ENCODE assay signal across 24 mouse cellular contexts in genomic region chr5:14885291-14885690, GRCm38 (mm10). TPM values are rescaled to one million over a fixed set of nuclear protein-coding genes. Genes with fewer than 3 reads are reported as not detected.
DNase-seq lines count a peak whose midpoint lies in the region; ATAC-seq and TF ChIP-seq lines count a peak whose summit lies in the region.
"Not testable (repeated sequence)": the region's sequence is repeated elsewhere in the genome, so short reads cannot be mapped to it uniquely, and the experiment has no call there.
"Had no signal": no experiment of that assay in that cellular context is flagged by ENCODE, and none has a peak within 500 bp of the region (broad histone marks: within the 10 kb centered on the region; RNA-seq: fewer than 3 reads in every experiment).

No protein-coding gene starts in this region.

- not testable (repeated sequence) for H3K4me2 ChIP-seq in heart, embryonic 13.5 days; heart, embryonic 16.5 days (ENCODE audit: low read depth, low read length); lung, embryonic 15.5 days; lung, postnatal 0 days (replicated peaks; ENCODE audit: low read depth, low read length); midbrain, postnatal 0 days (ENCODE audit: low read depth, low read length, poor library complexity, severe bottlenecking)

- not testable (repeated sequence) for H3K9me3 ChIP-seq in heart, embryonic 13.5 days; heart, embryonic 16.5 days (replicated peaks; ENCODE audit: control insufficient read depth, low read length); lung, embryonic 15.5 days; lung, postnatal 0 days (ENCODE audit: low read length); midbrain, postnatal 0 days (ENCODE audit: low read length)

- not testable (repeated sequence) for H3K36me3 ChIP-seq in heart, embryonic 13.5 days; heart, embryonic 16.5 days (ENCODE audit: control insufficient read depth, insufficient read depth); lung, embryonic 15.5 days; lung, postnatal 0 days (ENCODE audit: insufficient read depth, low read length); midbrain, postnatal 0 days (ENCODE audit: insufficient read depth, low read length)

- not testable (repeated sequence) for H3K4me1 ChIP-seq in heart, embryonic 13.5 days; heart, embryonic 16.5 days (ENCODE audit: control insufficient read depth, insufficient read depth, low read length); lung, embryonic 15.5 days; lung, postnatal 0 days (ENCODE audit: insufficient read depth, low read depth, low read length); midbrain, postnatal 0 days (ENCODE audit: insufficient read depth, low read length)

- peak; percentile 35; the same call in 1 of the 2 replicates for ATAC-seq in heart, embryonic 13.5 days (ENCODE audit: extremely low read depth, insufficient number of reproducible peaks, low FRiP score, low TSS enrichment)
- peak; percentile 52 for ATAC-seq in heart, embryonic 16.5 days (replicated peaks; ENCODE audit: extremely low read depth, insufficient read depth, low FRiP score)
- ATAC-seq in lung, embryonic 15.5 days (ENCODE audit: borderline replicate concordance, extremely low read depth, low FRiP score, low TSS enrichment), result peak; percentile 79; the same call in 1 of the 2 replicates
- ATAC-seq in lung, postnatal 0 days, result peak; percentile 28; the same call in 1 of the 2 replicates
- ATAC-seq in midbrain, postnatal 0 days (ENCODE audit: low FRiP score), result 0 out of 2 replicates have a peak, but pooled peaks have one; percentile 20

- not testable (repeated sequence) for TF ChIP-seq EP300 in lung, postnatal 0 days (IDR thresholded peaks at IDR 0.05)

- not testable (repeated sequence) for TF ChIP-seq CTCF in lung, postnatal 0 days (IDR thresholded peaks at IDR 0.05); midbrain, postnatal 0 days (IDR thresholded peaks at IDR 0.05)

- not testable (repeated sequence) for H3K27me3 ChIP-seq in heart, embryonic 13.5 days (replicated peaks); heart, embryonic 16.5 days (ENCODE audit: control insufficient read depth, insufficient read depth, low read length); lung, embryonic 15.5 days; lung, postnatal 0 days (replicated peaks; ENCODE audit: insufficient read depth, low read length); midbrain, postnatal 0 days (ENCODE audit: insufficient read depth, low read length)

- intact Hi-C loops in heart, postnatal 10 days (cut with DNase I), result not testable (repeated sequence)

- H3K27ac ChIP-seq in heart, embryonic 13.5 days (replicated peaks), result 0 out of 2 replicates have a peak overlapping the region, but pooled peaks have one; percentile 16
- H3K27ac ChIP-seq in heart, embryonic 16.5 days (ENCODE audit: low read length); lung, embryonic 15.5 days; lung, postnatal 0 days (ENCODE audit: low read length); midbrain, postnatal 0 days (ENCODE audit: low read depth, low read length): not testable (repeated sequence)

- WGBS in heart, embryonic 13.5 days, result 34% methylated on average over 2 of the region's 2 CpGs
- WGBS in heart, embryonic 16.5 days, result 65% methylated on average over 2 of the region's 2 CpGs
- 20% methylated on average over 2 of the region's 2 CpGs for WGBS in lung, embryonic 15.5 days
- WGBS in lung, postnatal 0 days, result 50% methylated on average over 2 of the region's 2 CpGs
- 52% methylated on average over 2 of the region's 2 CpGs for WGBS in midbrain, postnatal 0 days

- peak; percentile 11 to 20 for DNase-seq in heart, postnatal 10 days
- peak; percentile 13 for DNase-seq in lung, postnatal 0 days (ENCODE audit: low spot score)
- peak; percentile 17 for DNase-seq in lung, postnatal 14 days
- peak; percentile 26 for DNase-seq in lung, postnatal 36 days
- DNase-seq in midbrain, postnatal 0 days (ENCODE audit: low spot score), result not testable (repeated sequence)

- not testable (repeated sequence) for H3K9ac ChIP-seq in heart, embryonic 13.5 days; heart, embryonic 16.5 days (ENCODE audit: low read length); lung, embryonic 15.5 days; lung, postnatal 0 days (replicated peaks; ENCODE audit: low read depth); midbrain, postnatal 0 days (replicated peaks; ENCODE audit: low read length, poor library complexity, severe bottlenecking)

- not testable (repeated sequence) for H3K4me3 ChIP-seq in heart, embryonic 13.5 days; heart, embryonic 16.5 days (ENCODE audit: low read length); lung, embryonic 15.5 days; lung, postnatal 0 days (ENCODE audit: low read depth, low read length); midbrain, postnatal 0 days (ENCODE audit: low read depth, low read length)

RNA-seq across cellular contexts. Expression of gene Gm9758, which starts 29.4 kb away (rescaled TPM):
- not detected in 2 replicates for polyA plus RNA-seq in heart, embryonic 13.5 days (2015; fragmentation: Nextera tagmentation; extraction: Ambion mirVana)
- polyA plus RNA-seq in heart, embryonic 16.5 days (2015; fragmentation: Nextera tagmentation; extraction: Ambion mirVana), result not detected in 2 replicates
- not detected for total RNA-seq in heart, postnatal 10 days (2021)
- polyA plus RNA-seq in lung, embryonic 15.5 days (2015; fragmentation: Nextera tagmentation; extraction: Ambion mirVana), result not detected in 2 replicates
- polyA plus RNA-seq in lung, postnatal 0 days (2015; fragmentation: Nextera tagmentation; extraction: Ambion mirVana), result not detected in 2 replicates
- total RNA-seq in midbrain, postnatal 0 days (2014; rRNA removed), result not detected in 2 replicates
- not detected in 2 replicates for polyA plus RNA-seq in midbrain, postnatal 0 days (2015; fragmentation: Nextera tagmentation; extraction: Ambion mirVana)
- total RNA-seq: adrenal gland, adult 18-20 months; adrenal gland, adult 8-10 months; adrenal gland, postnatal 14 days; adrenal gland, postnatal 36 days; CH12.LX; G1E had no signal
- polyA plus RNA-seq: activated CD4-positive, CD25-positive, alpha-beta regulatory T cell, adult 4 months; CD4-positive, CD25-positive, alpha-beta regulatory T cell, adult 4 months; cerebellum, adult 2 months; cortical plate, adult 2 months; embryonic facial prominence, embryonic 10.5 days; embryonic facial prominence, embryonic 12.5 days; embryonic facial prominence, embryonic 14.5 days; forebrain, embryonic 11.5 days; forebrain, embryonic 13.5 days; G1E; Patski had no signal

RNA-seq across cellular contexts. Expression of gene Speer4e, which starts 52.9 kb away (rescaled TPM):
- polyA plus RNA-seq in heart, embryonic 13.5 days (2015; fragmentation: Nextera tagmentation; extraction: Ambion mirVana), result not detected in 2 replicates
- polyA plus RNA-seq in heart, embryonic 16.5 days (2015; fragmentation: Nextera tagmentation; extraction: Ambion mirVana), result not detected in 2 replicates
- total RNA-seq in heart, postnatal 10 days (2021), result not detected
- not detected in 2 replicates for polyA plus RNA-seq in lung, embryonic 15.5 days (2015; fragmentation: Nextera tagmentation; extraction: Ambion mirVana)
- not detected in 2 replicates for polyA plus RNA-seq in lung, postnatal 0 days (2015; fragmentation: Nextera tagmentation; extraction: Ambion mirVana)
- not detected in 2 replicates for total RNA-seq in midbrain, postnatal 0 days (2014; rRNA removed)
- polyA plus RNA-seq in midbrain, postnatal 0 days (2015; fragmentation: Nextera tagmentation; extraction: Ambion mirVana), result not detected in 2 replicates
- total RNA-seq: adrenal gland, adult 18-20 months; adrenal gland, adult 8-10 months; adrenal gland, postnatal 14 days; adrenal gland, postnatal 36 days; CH12.LX had no signal
- polyA plus RNA-seq: activated CD4-positive, CD25-positive, alpha-beta regulatory T cell, adult 4 months; CD4-positive, CD25-positive, alpha-beta regulatory T cell, adult 4 months; cerebellum, adult 2 months; cortical plate, adult 2 months; embryonic facial prominence, embryonic 10.5 days; embryonic facial prominence, embryonic 12.5 days; embryonic facial prominence, embryonic 14.5 days; forebrain, embryonic 11.5 days; forebrain, embryonic 13.5 days; G1E; Patski had no signal

Comparison
In these comparisons a context has a peak if more than half of its experiments do, and no peak if none do; other contexts are left out.
1. ATAC-seq: peak in every context shown above with its lines; median percentile 79 in lung, embryonic 15.5 days; 52 in heart, embryonic 16.5 days; 35 in heart, embryonic 13.5 days; 28 in lung, postnatal 0 days; 20 in midbrain, postnatal 0 days.